Mouse (Mus musculus) B cell, adult 2 months (primary cell): ENCODE results near the gene Abcc3.

Source experiments
- DNase-seq, 2 experiments: peaks; one replicate each; pipeline ENCODE4 v3.0.0; 2022

Gene Abcc3

GRCm38 (mm10) chr11:94322636-94323035 lies 70.2 kb downstream of the Abcc3 start:
- DNase-seq, result no peak

GRCm38 (mm10) chr11:94321931-94322400 lies 70.8 kb downstream of the Abcc3 start, which contains the start of gene Luc7l3:
Gene Luc7l3 (minus strand): TSS chr11:94321988.
- DNase-seq, result peak; percentile 95 to 96

- peak in 1 of 2 experiments; percentile 13 for DNase-seq
Measured at GRCm38 (mm10) chr11:94320969-94321930, 71.5 kb downstream of the Abcc3 start.

- DNase-seq, result no peak
Measured at GRCm38 (mm10) chr11:94318056-94318455, 74.7 kb downstream of the Abcc3 start.

- no peak for DNase-seq
Measured at GRCm38 (mm10) chr11:94317515-94317914, 75.3 kb downstream of the Abcc3 start.

GRCm38 (mm10) chr11:94317014-94317413 lies 75.8 kb downstream of the Abcc3 start:
- DNase-seq, result no peak

GRCm38 (mm10) chr11:94316528-94316927 lies 76.3 kb downstream of the Abcc3 start:
- no peak for DNase-seq

GRCm38 (mm10) chr11:94315308-94315707 lies 77.5 kb downstream of the Abcc3 start:
- no peak for DNase-seq

GRCm38 (mm10) chr11:94314098-94314652 lies 78.6 kb downstream of the Abcc3 start:
- DNase-seq, result no peak

- DNase-seq, result no peak
Measured at GRCm38 (mm10) chr11:94312733-94313132, 80.1 kb downstream of the Abcc3 start.

GRCm38 (mm10) chr11:94294996-94295845 lies 97.6 kb downstream of the Abcc3 start:
- no peak for DNase-seq
